Mouse (Mus musculus) limb, embryonic 12.5 days (tissue): Measurements from ENCODE around the gene Cenpf. TPM values are rescaled to one million over a fixed set of nuclear protein-coding genes. Genes with fewer than 3 reads are reported as not detected.

Experiments used
- ATAC-seq: fragments of 200-750 bp; cut with Nextera tagmentation; 2 replicates; pipeline ENCODE4 v1.8.0; 2017; ENCODE audit warnings: low read depth, moderate TSS enrichment; ENCODE audit not compliant: insufficient number of reproducible peaks, insufficient read depth, low FRiP score, low TSS enrichment
- H3K27ac ChIP-seq: fragments of 300-500 bp; sonication (generic); 2 replicates; pipeline ENCODE4 v1.5.1; 2016; ENCODE audit warnings: mild to moderate bottlenecking, moderate library complexity
- H3K27me3 ChIP-seq: fragments of 300-500 bp; sonication (generic); 2 replicates; pipeline ENCODE4 v1.6.1; 2016; ENCODE audit warnings: mild to moderate bottlenecking, moderate library complexity
- H3K36me3 ChIP-seq: fragments of 300-500 bp; sonication (generic); 2 replicates; pipeline ENCODE4 v1.6.1; 2016; ENCODE audit warnings: mild to moderate bottlenecking, moderate library complexity
- H3K4me1 ChIP-seq: fragments of 300-500 bp; sonication (generic); replicated peaks from 2 replicates; pipeline ENCODE4 v1.6.1; 2016
- H3K4me2 ChIP-seq: fragments of 300-500 bp; sonication (generic); 2 replicates; pipeline ENCODE4 v1.6.1; 2016; ENCODE audit warnings: mild to moderate bottlenecking, moderate library complexity
- H3K4me3 ChIP-seq: fragments of 300-500 bp; sonication (generic); replicated peaks from 2 replicates; pipeline ENCODE4 v1.5.1; 2016; ENCODE audit warnings: mild to moderate bottlenecking
- H3K9ac ChIP-seq: fragments of 300-500 bp; sonication (generic); replicated peaks from 2 replicates; pipeline ENCODE4 v1.6.1; 2016; ENCODE audit warnings: mild to moderate bottlenecking, moderate library complexity
- H3K9me3 ChIP-seq: fragments of 300-500 bp; sonication (generic); 2 replicates; pipeline ENCODE4 v1.6.1; 2016; ENCODE audit warnings: mild to moderate bottlenecking, moderate library complexity
- WGBS: fragments of 180-500 bp; shearing (Covaris S2); methylation state at CpG from one replicate; pipeline ENCODE4 v1.1.7; 2016; 5-methylcytosine and 5-hydroxymethylcytosine counted together
- polyA plus RNA-seq: library from polyadenylated mRNA; unstranded; fragments of >200 nt; fragmentation: Nextera tagmentation; extraction: Ambion mirVana; gene quantifications from 2 replicates; pipeline ENCODE4 v1.2.1, GENCODE M21; 2016

The Cenpf gene
- polyA plus RNA-seq, 1 experiment from 2014 or later: 100 TPM

DNA sequence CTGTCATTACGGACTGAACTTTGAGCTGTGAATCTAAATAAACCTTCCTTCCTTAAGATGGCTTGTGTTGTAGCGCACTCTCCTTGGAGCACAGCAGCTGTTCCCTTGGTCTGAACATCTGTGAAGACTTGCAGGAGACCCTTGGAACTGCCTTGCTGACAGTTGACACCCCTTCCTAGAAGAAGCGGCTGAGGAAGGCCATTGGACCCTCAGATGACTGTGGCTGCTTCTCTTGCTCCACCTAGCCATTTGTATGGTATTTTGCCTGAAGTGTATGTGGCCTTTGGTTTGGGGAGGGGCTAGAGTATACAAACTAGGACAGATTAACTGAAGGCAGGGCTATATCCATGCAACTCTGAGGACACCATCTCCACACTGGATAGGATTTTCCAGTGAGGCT, 90.8 kb downstream of the Cenpf start:
- ATAC-seq: no peak
- WGBS: 88% methylated on average over 3 of the region's 3 CpGs

More for the DNA sequence above, 90.8 kb downstream of the Cenpf start:
- Histone ChIP-seq H3K4me3 (no peak overlapping the region), H3K27me3 (peaks cover 5% of the 10 kb centered on the region; the same call in 1 of the 2 replicates), H3K4me1 (no peaks in the 10 kb centered on the region), H3K9me3 (no peaks in the 10 kb centered on the region), H3K27ac (no peak overlapping the region), H3K4me2 (no peak overlapping the region), H3K36me3 (no peaks in the 10 kb centered on the region), H3K9ac (no peak overlapping the region)

Other genes starting within 250 kb of the Cenpf start
- gene Ptpn14, start 40.2 kb upstream of the Cenpf start, polyA plus RNA-seq: 9.6 and 11.4 TPM in 2 replicates
- 74.3 and 82.8 TPM in 2 replicates for gene Smyd2, start 234.3 kb upstream of the Cenpf start, polyA plus RNA-seq